Mouse (Mus musculus) E14TG2a.4 (cell line): ENCODE measurements around the gene Ikzf3.

Experiments used
- CTCF ChIP-seq: conservative IDR thresholded peaks from 2 replicates; pipeline ENCODE4 v1.5.1; 2014; ENCODE audit warnings: low read length
- NANOG ChIP-seq: IDR thresholded peaks from 2 replicates; pipeline ENCODE4 v1.6.1; 2014; ENCODE audit warnings: borderline replicate concordance, low read length, mixed read lengths
- POU5F1 ChIP-seq: IDR thresholded peaks from 2 replicates; pipeline ENCODE4 v1.6.1; 2014; ENCODE audit warnings: low read length, borderline replicate concordance

- TF ChIP-seq CTCF (no peak), POU5F1 (no peak), NANOG (no peak)
Observed at GRCm38 (mm10) chr11:98495176-98495719, 50.6 kb downstream of the Ikzf3 start.
